Mouse (Mus musculus): ENCODE measurements around the gene Hcn4. TPM values are rescaled to one million over a fixed set of nuclear protein-coding genes. Genes with fewer than 3 reads are reported as not detected.

Hcn4 gene
- polyA plus RNA-seq, 1 experiment from 2014 or later: 0.24 TPM

DNA sequence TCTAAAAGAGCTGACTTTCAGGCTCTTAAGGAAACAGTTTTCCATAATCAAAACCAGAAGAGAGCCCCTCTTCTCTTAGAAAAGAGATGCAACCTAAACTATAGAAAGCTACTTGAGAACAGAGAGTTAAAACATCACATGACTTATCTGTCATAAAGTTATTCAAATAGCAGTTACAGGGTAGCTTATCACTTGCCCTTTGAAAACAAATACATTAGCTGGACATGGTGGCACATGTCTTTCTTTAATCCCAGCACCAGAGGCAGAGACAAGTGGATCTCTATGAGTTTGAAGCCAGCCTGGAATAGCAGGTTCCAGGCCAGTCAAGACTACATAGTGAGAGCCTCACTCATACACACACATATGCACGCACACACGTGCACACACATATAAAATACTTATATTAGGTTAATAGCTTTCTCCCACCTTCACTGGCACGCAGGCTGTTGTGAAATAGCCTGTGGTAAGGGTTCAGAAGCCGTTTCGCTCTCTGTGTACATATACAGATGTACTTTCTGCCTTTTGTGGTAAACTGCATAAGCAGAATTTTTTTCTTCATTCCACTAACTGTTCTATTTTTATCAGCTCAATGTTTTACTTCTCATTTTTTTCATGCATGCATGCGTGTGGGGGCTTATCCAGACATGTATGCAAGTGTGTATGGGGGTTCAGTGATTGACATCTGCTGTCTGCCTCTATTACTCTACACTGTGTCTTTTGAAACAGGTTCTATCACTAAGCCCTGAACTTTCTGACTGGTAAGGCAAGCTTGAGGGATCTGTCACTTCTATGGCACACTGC is 68.8 kb downstream of the Hcn4 start:
- peak; percentile 56; the same call in 1 of the 2 replicates for ATAC-seq
- Histone ChIP-seq H3K9ac (no peak overlapping the region), H3K4me2 (replicated peaks) (no peak overlapping the region), H3K4me3 (replicated peaks) (no peak overlapping the region), H3K9me3 (no peaks in the 10 kb centered on the region), H3K4me1 (replicated peaks) (no peaks in the 10 kb centered on the region), H3K27ac (no peak overlapping the region), H3K27me3 (replicated peaks) (no peaks in the 10 kb centered on the region), H3K36me3 (no peaks in the 10 kb centered on the region; the same call in 1 of the 2 replicates)
- 75% methylated on average over 6 of the region's 6 CpGs for WGBS

DNA sequence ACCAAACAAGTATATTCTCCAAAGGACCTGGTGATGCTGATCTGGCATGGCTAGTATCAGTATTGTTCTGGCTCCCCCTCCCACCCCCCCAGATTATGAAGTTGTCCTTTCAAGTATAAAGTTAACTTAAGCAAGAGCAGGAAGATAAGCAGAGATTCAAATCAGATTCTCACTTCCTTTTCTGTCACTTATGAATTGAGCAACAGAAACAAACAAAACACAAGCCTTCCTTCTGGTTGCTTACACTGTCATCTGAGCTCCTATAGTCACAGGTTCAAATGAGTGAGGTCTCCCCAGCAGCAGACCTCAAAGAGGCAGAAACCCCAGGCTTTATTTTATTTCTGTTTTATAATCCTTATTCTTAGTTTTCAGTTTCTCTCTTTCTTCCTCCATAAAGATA is 76.4 kb downstream of the Hcn4 start:
- ATAC-seq: no peak
- no peak overlapping the region for H3K4me2 ChIP-seq (replicated peaks)
- no peak overlapping the region for H3K9ac ChIP-seq
- H3K27me3 ChIP-seq (replicated peaks): no peaks in the 10 kb centered on the region
- H3K4me1 ChIP-seq (replicated peaks): no peaks in the 10 kb centered on the region
- H3K9me3 ChIP-seq: no peaks in the 10 kb centered on the region
- H3K36me3 ChIP-seq: peaks cover 2% of the 10 kb centered on the region; the same call in 1 of the 2 replicates
- no peak overlapping the region for H3K27ac ChIP-seq
- no peak overlapping the region for H3K4me3 ChIP-seq (replicated peaks)

DNA sequence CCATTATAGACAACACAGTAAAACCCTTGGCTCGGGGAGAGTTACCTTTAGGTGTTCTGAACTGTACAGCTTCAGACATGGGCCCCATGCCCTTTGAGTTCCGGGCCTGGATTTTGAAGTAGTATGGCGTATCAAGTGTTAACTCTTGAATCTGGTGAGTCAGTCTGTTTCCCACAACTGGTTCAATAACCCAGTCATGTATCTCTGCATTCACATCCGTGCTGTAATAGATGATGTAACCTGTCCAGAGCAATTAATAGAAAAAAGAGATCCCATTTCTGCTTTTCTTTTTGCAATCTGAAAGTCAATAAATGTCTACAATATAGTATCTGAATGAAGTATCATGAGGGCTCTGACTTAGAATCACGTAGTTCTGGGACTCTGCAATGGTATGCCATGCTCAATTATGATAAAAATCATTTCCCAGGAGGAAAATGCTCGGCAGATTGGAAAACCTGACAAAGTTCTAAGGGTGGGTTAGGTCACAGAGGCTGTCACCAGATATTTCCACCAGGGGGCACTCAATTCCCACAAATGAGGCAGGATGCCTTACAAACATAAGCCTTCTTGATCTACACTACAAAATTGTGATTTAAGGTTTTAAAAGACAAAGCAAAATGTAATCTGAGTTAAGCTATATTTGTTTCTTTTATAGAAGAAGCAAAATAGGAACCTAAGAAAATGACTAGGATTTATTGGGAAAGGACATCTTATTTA is 79.8 kb downstream of the Hcn4 start:
- WGBS: 69% methylated on average over 6 of the region's 6 CpGs
- Histone ChIP-seq H3K4me2 (replicated peaks) (no peak overlapping the region), H3K27ac (no peak overlapping the region), H3K9me3 (no peaks in the 10 kb centered on the region), H3K27me3 (replicated peaks) (no peaks in the 10 kb centered on the region), H3K36me3 (peaks cover 3% of the 10 kb centered on the region; the same call in 1 of the 2 replicates), H3K4me1 (replicated peaks) (no peaks in the 10 kb centered on the region), H3K9ac (no peak overlapping the region), H3K4me3 (replicated peaks) (no peak overlapping the region)
- ATAC-seq: no peak

Other genes with a start within 250 kb of the Hcn4 start
- gene Nptn, start 241.2 kb upstream of the Hcn4 start, polyA plus RNA-seq (2015; fragmentation: Nextera tagmentation; extraction: Ambion mirVana): 119 TPM in 2 replicates
- gene Rec114, start 79.4 kb upstream of the Hcn4 start, polyA plus RNA-seq (2015; fragmentation: Nextera tagmentation; extraction: Ambion mirVana): 1.7 and 2.6 TPM in 2 replicates
- gene Neo1, start 213.0 kb downstream of the Hcn4 start, polyA plus RNA-seq (2015; fragmentation: Nextera tagmentation; extraction: Ambion mirVana): 24.2 and 26.0 TPM in 2 replicates

Measured in intestine, embryonic 15.5 days (tissue).